Mouse (Mus musculus): ENCODE results near the gene Nucb1.
A peak's percentile ranks its signal among the peaks of the same experiment; 100 is the strongest.
"Not testable (repeated sequence)": the region's sequence is repeated elsewhere in the genome, so short reads cannot be mapped to it uniquely, and the experiment has no call there.

Gene Nucb1

DNA sequence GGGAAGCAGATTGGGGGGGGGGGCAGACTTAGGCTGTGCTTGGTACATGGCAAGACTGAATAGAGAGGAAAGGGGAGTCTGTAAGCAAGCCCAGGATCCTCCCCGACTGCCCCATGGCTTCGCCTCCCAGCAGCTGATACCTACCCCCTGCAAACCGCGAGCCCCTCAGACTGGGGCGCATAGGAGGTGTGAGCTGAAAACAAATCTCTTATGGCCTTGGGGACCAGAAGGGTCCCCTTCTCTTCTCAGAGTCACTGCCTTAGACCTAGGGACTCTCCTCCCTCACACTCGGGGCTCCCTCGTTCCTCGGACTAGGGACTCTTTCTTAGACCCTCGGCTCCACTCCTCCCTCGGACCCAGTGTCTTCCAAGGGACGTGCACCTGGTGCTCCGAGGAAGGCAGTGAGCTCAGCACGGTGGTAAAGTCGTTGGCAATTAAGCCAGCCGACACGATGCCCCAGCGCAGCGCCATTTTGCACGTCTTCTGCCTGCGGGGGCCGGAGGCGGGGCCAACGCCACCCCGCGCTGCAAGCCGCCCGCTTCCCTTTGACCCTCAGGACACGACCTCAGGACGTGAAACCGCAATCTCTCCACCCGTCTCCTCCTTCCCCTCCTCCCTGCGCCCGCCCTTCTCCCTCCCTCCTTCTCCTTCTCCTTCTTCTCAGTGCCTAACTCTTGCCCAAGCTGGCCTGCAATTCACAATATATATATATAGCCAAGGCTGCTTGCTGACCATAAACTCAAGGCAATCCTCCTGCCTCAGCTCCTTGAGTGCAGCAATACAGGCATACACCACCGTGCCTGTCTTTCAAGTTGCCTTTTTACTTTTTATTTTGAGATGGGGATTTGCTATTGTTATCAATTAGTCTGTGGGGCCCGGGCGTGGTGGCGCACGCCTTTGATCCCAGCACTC lies 21.7 kb downstream of the Nucb1 start, which contains the start of gene Dhdh:
Dhdh (minus strand) TSS at position 513 of the 912 bp plus-strand sequence.
- peak; percentile 38 for DNase-seq

DNA sequence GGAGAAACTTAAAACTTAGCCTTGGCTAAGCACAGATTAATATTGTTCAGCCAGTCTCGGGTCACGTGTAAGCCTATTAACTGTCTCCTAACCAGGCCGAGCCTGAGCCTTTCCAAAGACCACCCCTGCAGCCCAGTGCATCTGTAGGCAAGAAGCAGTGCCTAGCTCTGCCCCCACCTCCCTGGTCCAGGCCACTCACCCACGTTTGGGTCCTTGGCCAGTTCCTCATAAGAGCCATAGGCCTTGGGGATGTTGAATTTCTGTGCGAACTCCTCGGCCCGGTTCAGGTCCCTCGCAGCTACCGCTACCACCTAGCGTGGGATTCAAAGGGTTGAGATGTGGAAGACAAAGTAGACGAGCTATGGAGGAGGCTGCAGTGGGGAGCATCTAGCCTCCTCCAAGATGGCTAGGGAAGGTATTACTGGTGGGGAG lies 22.3 kb downstream of the Nucb1 start:
- DNase-seq: no peak

DNA sequence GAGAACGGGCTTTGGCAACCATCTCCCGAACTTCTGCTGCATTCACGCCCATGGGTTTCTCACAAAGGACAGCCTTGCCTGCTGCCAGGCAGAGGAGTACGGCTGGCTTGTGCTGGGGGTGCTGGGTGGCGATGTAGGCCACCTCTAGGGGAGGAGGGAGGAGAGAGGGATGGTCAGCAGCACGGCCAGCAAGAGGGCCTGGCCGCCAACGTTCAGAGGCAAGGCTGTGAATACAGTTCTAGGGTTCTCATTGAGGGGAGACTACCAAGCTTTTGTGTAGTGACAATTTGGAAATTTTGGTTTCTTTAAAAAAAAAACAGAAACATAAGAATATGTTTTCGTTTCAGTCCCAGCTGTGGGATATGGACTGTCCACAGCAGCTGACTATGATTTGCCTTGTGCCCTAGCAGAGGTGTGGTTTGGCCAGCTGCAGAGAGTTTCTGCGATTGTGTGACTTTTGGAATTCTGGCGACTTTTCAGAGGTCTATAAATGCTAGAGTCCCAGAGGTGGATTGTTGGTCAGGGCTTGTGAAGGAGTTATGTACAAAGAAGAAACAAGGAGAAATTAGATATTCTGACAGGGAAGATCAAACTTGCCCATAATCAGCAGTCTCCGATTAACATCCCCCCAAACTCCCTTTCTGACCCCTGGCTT lies 23.3 kb downstream of the Nucb1 start, which contains the start of gene Gm45808:
Gm45808 (minus strand) TSS at position 51 of the 655 bp plus-strand sequence.
- DNase-seq: no peak

DNA sequence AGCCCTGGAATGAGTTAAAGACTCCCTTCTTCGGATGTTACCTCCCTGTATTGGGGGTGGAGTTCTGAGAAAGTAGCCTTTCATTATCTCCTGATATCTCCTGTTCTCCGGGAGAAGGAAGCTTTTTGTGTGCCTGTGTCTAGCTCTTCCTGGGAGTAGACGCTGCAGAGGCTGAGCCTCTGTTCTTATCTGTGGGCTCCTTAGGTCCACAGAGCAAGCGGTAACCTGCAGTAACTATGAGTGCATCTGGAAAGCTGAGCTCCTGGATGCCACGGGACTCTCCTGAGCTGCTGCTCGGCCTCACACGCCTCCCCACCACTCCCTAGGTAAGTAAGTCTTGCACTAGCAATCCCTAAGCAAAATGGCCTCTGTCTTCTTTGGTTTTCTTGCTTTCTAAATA lies 24.0 kb downstream of the Nucb1 start:
- no peak for DNase-seq

DNA sequence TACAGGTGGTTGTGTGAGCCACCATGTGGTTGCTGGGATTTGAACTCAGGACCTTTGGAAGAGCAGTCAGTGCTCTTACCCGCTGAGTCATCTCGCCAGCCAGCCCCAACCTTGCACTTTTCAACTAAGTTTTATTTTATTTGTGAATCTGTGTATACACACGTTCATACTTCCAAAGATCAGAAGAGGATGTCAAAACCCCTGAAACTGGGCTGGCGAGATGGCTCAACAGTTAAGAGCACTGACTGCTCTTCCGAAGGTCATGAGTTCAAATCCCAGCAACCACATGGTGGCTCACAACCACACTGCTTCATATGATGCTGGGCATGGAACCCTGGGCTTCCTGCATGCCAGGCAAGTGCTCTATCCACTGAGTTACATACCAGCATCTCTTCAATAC lies 25.2 kb downstream of the Nucb1 start:
- not testable (repeated sequence) for DNase-seq

DNA sequence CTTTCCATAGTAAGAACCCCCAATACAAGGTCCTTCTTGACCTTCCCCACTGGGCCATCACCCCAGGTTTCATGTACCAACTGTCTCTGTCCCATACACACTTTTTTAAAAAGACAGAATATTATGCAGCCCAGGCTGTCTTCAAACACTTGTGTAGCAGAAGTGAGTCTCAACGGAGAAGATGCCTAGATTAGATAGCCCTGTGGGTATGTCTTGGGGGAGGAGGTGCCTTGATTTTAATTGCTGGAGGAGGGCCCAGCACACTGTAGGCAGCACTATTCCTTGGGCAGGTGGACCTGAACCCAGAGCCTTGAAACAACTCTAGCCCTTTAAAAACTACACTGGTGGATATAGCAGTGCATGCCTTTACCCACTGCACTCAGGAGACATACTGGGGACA lies 28.0 kb downstream of the Nucb1 start:
- DNase-seq: no peak

DNA sequence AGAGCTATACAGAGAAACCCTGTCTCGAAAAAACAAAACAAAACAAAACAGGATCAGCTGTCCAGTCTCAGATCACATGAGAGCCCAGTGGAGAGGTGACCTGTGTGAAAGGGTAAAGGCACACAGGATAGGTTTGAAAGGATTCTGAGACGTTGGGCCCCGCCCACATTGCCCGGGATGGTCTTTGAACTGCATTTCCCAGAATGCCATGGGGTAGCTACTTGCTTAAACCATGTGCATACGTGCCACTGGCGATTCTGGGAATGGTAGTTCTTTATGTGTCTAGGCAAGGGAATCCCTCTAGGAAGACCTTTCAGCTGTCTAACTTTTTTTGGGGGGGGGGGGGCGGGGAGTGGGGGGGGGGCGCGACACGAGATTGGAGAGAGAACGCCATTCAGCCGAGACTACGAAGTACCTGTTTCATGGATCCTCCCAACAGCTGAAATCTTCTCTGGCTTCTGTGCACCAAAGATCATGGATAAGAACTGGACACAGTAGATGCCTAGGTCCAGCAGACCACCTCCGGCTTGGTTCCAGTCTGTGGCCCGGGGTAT lies 28.8 kb downstream of the Nucb1 start, which contains the start of gene Tulp2:
Tulp2 (plus strand) TSS at position 504 of the 554 bp plus-strand sequence.
- DNase-seq: peak; percentile 75

DNA sequence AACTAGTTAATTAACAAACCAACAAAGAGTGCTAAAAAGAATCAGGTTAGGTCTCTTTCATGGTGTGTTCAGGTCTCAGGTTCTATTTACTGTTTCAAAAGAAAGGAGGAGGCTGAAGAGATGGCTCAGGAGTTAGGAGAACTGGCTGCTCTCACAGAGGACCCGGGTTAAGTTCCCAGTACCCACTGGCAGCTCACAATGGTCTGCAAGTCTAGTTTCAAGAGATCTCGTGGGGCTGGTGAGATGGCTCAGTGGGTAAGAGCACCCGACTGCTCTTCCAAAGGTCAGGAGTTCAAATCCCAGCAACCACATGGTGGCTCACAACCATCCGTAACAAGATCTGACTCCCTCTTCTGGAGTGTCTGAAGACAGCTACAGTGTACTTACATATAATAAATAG lies 29.9 kb downstream of the Nucb1 start:
- not testable (repeated sequence) for DNase-seq

DNA sequence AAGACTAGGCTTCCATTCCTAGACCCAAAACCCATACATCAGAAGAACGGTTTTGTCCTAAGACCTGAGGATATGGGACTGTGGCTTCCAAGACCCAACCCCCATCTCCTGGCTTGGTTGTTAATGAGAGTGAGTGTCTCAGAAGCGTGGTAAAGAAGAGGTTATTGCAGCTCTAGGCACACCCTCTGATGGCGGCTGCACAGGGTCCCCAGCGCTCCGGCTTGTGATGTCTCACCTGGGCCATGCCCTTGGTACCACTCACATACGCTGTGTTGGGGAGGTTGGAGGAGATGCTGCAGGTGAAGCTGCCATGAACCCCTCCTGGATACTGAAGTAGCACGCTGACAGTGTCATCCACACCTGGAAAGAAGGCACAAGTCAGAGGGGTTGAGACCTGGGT lies 31.4 kb downstream of the Nucb1 start:
- DNase-seq: no peak

DNA sequence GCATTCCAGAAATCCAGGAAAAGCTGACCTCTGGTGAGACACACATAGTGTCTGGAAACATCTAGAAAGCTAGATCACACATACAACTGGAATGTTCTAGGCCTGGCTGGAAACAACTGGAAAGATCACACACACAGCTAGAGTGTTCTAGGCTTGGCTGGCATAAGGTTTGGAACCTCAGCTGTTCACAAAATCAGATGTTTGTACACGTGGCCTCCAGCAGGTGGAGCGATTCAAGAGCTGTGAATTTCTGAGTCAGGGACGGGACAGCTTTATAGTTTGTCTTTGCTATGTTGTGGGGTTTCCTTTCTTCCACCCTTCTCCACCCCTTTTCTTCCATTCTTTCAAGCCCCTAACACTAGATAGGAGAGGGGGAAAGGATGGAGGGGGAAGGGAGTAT lies 33.2 kb downstream of the Nucb1 start:
- DNase-seq: peak; percentile 69

DNA sequence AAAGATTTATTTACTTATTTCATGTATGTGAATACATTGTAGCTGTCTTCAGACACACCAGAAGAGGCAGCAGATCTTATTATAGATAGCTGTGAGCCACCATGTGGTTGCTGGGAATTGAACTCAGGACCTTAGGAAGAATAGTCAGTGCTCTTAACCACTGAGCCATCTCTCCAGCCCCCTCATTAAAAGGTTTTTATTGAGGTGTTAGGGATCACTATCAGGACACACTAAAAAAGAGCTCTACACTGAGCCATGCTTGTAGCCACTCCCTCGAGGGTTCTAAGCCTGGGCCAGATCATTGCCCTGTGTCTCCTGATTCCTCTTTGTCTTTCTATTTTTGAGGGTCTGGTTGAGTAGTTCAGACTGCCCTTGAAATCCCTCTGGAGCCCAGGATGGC lies 33.8 kb downstream of the Nucb1 start:
- no peak for DNase-seq

DNA sequence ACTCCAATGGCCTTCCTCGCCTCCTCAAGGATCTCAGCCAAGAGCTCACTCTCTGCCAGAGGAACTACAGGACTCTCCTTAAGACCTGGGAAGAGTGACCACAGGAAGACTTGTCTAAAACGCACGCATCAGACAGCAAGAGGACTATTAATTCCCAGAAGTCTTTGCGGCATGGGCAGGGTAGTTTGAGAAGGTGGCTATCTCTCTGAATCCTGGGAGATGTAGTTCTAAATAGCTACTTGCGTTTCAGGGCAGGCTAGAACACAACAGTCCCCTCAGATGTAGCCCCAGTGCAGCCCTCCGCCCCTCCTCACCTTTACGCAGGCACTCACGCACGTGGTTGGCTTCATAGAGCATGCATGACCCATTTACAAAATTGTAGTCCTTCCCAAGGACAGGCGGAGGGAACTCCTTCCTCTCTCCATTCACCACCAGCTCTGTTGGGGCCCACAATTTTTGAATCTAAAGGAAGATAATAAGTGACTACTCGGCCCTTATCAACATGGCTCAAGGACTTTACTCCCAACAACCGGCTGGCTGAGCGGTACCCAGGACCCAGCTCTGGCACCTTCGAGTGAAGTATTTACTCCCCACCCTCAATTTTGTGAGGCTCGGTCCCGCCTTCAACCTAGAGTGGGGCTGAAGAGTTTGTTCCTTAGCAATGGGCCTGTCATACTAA lies 34.8 kb downstream of the Nucb1 start:
- DNase-seq: no peak

DNA sequence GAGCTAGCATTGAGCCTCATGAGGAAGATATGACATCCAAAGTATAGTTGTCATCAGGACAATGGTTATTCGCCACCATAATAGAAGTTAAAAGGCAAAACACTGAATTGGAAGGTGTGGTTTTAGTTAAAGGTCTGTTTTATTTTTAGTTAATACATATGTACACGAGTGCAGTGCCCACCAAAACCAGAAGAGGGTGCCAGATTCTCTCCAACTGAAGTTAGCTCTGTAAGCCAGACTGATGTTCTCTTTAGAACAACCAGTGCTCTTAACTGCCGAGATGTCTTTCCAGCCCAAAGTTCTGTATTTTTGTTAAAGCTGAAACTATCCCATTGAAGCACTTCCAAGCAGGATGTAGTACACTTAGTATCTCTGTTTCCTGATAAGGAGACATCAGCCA lies 39.3 kb downstream of the Nucb1 start:
- DNase-seq: peak; percentile 72

DNA sequence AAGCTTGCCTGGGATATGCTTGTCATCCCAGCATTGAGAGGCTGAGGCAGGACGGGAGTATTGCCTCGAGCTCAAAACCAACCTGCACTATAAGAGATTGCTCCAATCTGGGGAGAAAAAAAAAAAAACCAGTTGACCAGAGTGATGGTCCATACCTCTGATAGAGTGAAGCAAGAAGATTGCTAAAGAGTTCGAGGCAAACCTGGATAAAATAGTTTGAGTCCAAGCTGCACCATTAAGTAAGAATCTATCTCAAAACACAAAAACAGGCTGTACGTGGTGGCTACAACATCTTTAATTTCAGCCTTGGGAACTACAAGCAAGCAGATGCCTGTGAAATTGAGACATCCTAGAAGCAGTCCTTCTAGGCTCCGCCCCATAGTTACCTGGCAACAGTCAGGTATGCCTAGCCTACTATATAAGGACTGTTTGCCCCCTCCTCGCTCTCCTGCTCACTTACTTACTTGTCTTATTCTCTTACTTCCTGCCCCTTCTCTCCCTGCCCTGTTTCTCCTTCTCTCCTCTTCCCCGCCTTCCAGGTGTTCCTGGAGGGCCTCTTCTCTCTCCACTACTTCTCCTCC lies 43.0 kb downstream of the Nucb1 start:
- no peak for DNase-seq

DNA sequence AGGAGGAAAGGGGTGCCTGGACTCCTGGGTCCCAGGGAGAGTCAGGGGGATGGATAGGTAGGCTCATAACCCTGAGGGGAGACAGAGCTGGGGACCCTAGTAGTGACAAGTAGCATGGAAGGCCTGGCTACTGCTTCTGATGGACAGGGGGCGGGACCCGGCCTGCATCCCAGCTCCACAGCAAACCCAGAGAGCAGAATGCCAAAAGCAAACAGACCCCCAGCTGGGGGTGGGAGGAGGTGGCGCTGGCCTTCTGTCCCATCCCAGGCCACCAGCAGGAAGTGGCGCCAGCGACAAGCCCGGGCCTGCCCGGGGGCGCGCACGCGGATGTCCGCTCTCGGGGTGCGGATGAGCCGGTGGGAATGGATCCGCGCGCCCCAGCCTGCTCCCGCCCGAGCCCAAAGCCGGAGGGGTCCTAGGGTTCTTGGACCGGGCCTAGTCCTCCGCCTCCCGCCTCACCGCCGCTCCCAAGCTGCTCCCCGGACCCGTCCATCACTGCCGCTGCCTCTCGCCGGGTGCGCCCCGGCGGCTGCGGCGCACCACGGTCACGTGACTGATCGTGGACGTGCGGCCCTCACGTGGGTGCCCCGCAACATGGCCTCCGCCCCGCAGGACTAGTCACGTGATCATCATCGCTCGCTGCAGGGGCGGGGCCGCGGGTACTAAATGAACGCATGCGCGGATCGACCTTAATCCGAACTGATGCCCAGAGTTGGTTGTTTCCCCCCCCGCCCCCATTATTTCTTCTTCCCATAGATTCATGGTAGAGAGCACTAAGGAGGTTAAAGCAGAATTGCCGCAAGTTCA lies 43.7 kb downstream of the Nucb1 start, which contains the start of gene Bax:
Bax (minus strand) TSS at position 616 of the 807 bp plus-strand sequence.
- DNase-seq: peak; percentile 88

DNA sequence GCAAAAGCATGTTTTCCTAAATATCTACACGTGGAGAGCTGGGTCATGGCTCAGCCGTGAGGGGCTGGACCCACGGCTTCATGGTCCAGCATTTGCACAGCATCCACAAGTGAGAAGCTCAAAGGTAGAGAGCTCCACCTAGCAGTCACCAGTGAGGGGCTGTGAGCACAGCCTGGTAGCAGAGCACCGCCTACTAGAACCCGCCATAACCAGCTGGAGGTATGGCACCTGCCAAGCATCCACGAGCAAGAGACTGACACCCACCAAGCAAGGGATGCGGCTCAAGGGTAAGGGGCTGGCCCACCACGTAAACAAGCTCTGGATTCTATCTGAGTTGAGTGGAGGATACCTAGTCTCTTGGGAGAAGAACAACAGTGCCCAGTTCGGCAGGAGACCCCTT lies 44.7 kb downstream of the Nucb1 start:
- peak; percentile 30 for DNase-seq

DNA sequence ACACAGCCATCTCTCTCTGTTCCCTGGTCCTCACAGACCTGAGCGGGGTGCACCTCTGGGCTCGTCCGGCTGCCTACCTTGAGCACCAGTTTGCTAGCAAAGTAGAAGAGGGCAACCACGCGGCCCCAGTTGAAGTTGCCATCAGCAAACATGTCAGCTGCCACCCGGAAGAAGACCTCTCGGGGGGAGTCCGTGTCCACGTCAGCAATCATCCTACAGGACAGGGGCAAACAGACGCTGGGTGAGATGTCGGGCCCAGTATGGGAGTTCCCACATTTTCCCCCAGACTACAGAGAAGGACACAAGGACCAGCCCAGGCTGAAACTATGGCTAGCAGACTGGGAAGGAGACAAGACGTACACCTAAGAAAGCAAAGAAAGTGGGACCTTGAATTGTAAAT lies 45.1 kb downstream of the Nucb1 start:
- DNase-seq: no peak

DNA sequence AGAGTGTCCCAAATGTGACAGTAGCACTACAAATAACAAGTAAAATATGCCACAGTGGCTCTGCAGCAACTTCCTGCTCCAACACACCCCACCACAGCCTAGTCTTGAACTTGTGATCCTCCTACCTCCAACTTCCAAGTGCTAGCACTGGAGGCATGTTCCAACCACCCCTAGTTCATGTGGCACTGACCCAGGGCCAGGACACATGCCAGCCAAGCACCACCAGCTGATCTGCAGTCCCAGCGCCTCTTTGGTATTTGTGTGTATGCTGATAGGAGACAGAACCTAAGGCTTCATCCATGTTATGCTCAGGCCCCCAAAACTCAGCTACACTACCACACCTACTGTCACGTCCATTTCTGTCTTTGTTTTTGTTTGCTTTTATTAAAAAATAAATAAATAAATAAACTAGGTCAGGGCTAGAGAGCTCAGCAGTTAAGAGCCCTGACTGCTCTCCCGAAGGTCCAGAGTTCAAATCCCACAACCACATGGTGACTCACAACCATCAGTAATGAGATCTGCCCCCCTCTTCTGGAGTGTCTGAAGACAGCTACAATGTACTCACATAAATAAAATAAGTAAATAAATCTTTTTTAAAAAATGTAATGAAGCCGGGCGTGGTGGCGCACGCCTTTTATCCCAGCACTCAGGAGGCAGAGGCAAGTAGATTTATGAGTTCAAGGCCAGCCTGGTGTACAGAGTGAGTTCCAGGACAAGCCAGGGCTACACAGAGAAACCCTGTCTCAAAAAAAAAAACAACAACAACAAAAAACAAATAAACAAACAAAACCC lies 46.0 kb downstream of the Nucb1 start:
- DNase-seq: no peak

DNA sequence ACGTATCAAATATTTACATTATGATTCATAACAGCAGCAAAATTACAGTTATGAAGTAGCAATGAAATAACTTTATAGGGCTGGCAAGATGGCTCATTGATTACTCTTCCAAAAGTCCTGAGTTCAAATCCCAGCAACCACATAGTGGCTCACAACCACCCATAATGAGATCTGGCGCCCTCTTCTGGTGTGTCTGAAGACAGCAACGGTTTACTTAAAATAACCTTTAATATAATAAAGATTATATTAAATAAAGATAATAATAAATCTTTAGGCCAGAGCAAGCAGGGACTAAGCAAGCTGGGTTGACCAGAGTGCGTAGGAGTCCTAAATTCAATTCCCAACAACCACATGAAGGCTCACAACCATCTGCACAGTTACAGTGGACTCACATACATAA lies 47.3 kb downstream of the Nucb1 start:
- DNase-seq: not testable (repeated sequence)

DNA sequence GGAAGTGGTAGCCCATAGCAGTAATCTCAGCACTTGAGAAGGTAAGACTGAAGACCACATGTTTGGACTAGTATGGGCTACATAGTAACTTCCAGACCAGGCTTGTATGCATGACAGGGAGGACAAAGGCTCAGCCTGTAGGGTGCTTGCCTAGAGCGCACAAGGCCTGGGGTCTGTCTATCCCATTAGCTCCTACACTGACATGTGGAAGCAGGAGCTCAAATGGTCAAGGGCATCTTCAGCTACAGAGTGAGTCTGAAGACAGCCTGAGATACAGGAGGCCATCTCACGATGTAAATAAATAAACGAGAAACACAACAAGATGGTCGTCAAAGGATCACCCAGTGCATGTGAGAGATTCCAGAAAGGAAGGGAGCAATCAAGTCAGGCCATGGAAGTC lies 47.9 kb downstream of the Nucb1 start:
- no peak for DNase-seq

DNA sequence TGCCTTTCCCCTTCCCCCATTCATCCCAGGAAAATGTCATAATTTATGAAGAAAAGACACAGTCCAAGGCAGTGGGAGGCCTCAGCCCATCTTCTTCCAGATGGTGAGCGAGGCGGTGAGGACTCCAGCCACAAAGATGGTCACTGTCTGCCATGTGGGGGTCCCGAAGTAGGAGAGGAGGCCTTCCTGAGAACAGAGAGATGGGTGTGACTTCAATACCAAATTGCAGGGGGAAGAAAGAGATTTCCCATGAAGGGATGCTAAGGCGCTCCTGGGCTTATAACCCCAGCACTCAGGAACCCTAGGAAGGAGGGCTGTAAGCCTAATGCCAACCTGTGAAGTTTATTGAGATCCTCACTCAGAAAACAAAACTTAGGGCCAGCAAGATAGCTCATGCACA lies 48.4 kb downstream of the Nucb1 start:
- DNase-seq: no peak

Data from thymus, postnatal 25 days (tissue).